Mouse (Mus musculus) neural tube, embryonic 11.5 days (tissue): ENCODE measurements around the gene Chmp4b. TPM values are rescaled to one million over a fixed set of nuclear protein-coding genes. Genes with fewer than 3 reads are reported as not detected.

Experiments
- ATAC-seq: fragments of 200-750 bp; cut with Nextera tagmentation; 2 replicates; pipeline ENCODE4 v1.8.0; 2017; ENCODE audit warnings: moderate number of reproducible peaks, mild to moderate bottlenecking, moderate TSS enrichment, moderate library complexity; ENCODE audit not compliant: insufficient read depth, low FRiP score, low TSS enrichment
- DNase-seq: peaks from one replicate; pipeline ENCODE4 v3.0.0-alpha.2; 2015; ENCODE audit warnings: low spot score
- H3K27ac ChIP-seq: fragments of 300-500 bp; sonication (generic); 2 replicates; pipeline ENCODE4 v1.5.1; 2014; ENCODE audit warnings: low read depth, mild to moderate bottlenecking, low read length
- H3K27me3 ChIP-seq: fragments of 300-500 bp; sonication (generic); 2 replicates; pipeline ENCODE4 v1.6.1; 2014; ENCODE audit warnings: mild to moderate bottlenecking, low read length, mixed read lengths; ENCODE audit not compliant: control insufficient read depth, insufficient read depth
- H3K36me3 ChIP-seq: fragments of 300-500 bp; sonication (generic); 2 replicates; pipeline ENCODE4 v1.6.1; 2014; ENCODE audit warnings: mild to moderate bottlenecking, low read length, moderate library complexity, mixed read lengths; ENCODE audit not compliant: control insufficient read depth, insufficient read depth
- H3K4me1 ChIP-seq: fragments of 300-500 bp; sonication (generic); 2 replicates; pipeline ENCODE4 v1.6.1; 2014; ENCODE audit warnings: low read length, mixed read lengths; ENCODE audit not compliant: control insufficient read depth, insufficient read depth
- H3K4me2 ChIP-seq: fragments of 300-500 bp; sonication (generic); 2 replicates; pipeline ENCODE4 v1.6.1; 2014; ENCODE audit warnings: low read depth, mild to moderate bottlenecking, moderate library complexity
- H3K4me3 ChIP-seq: fragments of 300-500 bp; sonication (generic); 2 replicates; pipeline ENCODE4 v1.5.1; 2014; ENCODE audit warnings: low read depth, low read length
- H3K9ac ChIP-seq: fragments of 300-500 bp; sonication (generic); 2 replicates; pipeline ENCODE4 v1.6.1; 2014; ENCODE audit warnings: mild to moderate bottlenecking, low read length
- H3K9me3 ChIP-seq: fragments of 300-500 bp; sonication (generic); 2 replicates; pipeline ENCODE4 v1.6.1; 2016; ENCODE audit warnings: low read length; ENCODE audit not compliant: control insufficient read depth
- WGBS: fragments of 180-500 bp; shearing (Covaris S2); extraction: QIAGEN DNeasy Blood & Tissue Kit; methylation state at CpG from one replicate; pipeline ENCODE4 v1.1.7; 2014; 5-methylcytosine and 5-hydroxymethylcytosine counted together
- polyA plus RNA-seq: library from polyadenylated mRNA; unstranded; fragments of >200 nt; fragmentation: Nextera tagmentation; extraction: Ambion mirVana; gene quantifications from 2 replicates; pipeline ENCODE4 v1.2.1, GENCODE M21; 2014

Gene Chmp4b
- polyA plus RNA-seq, 1 experiment from 2014 or later: 10.5 TPM

- H3K4me2 ChIP-seq: no peak overlapping the region
These were observed 36.5 kb upstream of the Chmp4b start for GRCm38 (mm10) chr2:154614841-154615576.

GRCm38 (mm10) chr2:154615674-154616073, 35.8 kb upstream of the Chmp4b start:
- 95% methylated on average over 5 of the region's 5 CpGs for WGBS
- Histone ChIP-seq H3K4me3 (no peak overlapping the region), H3K9ac (no peak overlapping the region), H3K4me2 (no peak overlapping the region), H3K27ac (no peak overlapping the region), H3K27me3 (no peaks in the 10 kb centered on the region), H3K9me3 (no peaks in the 10 kb centered on the region), H3K36me3 (no peaks in the 10 kb centered on the region), H3K4me1 (no peaks in the 10 kb centered on the region; the same call in 1 of the 2 replicates)
- ATAC-seq: no peak
- DNase-seq: no peak

More at GRCm38 (mm10) chr2:154614841-154615576, 36.5 kb upstream of the Chmp4b start:
- H3K4me3 ChIP-seq: no peak overlapping the region
- no peak for ATAC-seq
- no peaks in the 10 kb centered on the region for H3K9me3 ChIP-seq
- H3K9ac ChIP-seq: no peak overlapping the region
- DNase-seq: no peak
- no peaks in the 10 kb centered on the region for H3K27me3 ChIP-seq
- no peaks in the 10 kb centered on the region for H3K36me3 ChIP-seq
- no peaks in the 10 kb centered on the region; the same call in 1 of the 2 replicates for H3K4me1 ChIP-seq
- 74% methylated on average over 19 of the region's 19 CpGs for WGBS
- H3K27ac ChIP-seq: no peak overlapping the region; the same call in 1 of the 2 replicates

GRCm38 (mm10) chr2:154617061-154617460, 34.4 kb upstream of the Chmp4b start:
- H3K36me3 ChIP-seq: no peaks in the 10 kb centered on the region
- ATAC-seq (no peak), DNase-seq (no peak)
- no peaks in the 10 kb centered on the region for H3K27me3 ChIP-seq
- H3K4me3 ChIP-seq: no peak overlapping the region
- H3K4me2 ChIP-seq: no peak overlapping the region
- no peak overlapping the region for H3K27ac ChIP-seq
- no peaks in the 10 kb centered on the region for H3K9me3 ChIP-seq
- H3K9ac ChIP-seq: no peak overlapping the region
- 93% methylated on average over 3 of the region's 3 CpGs for whole genome bisulfite sequencing
- no peaks in the 10 kb centered on the region; the same call in 1 of the 2 replicates for H3K4me1 ChIP-seq

- no peak for ATAC-seq
These were observed 29.8 kb upstream of the Chmp4b start for GRCm38 (mm10) chr2:154621684-154622083.

GRCm38 (mm10) chr2:154624137-154624536, 27.4 kb upstream of the Chmp4b start:
- Histone ChIP-seq H3K4me3 (no peak overlapping the region), H3K27me3 (no peaks in the 10 kb centered on the region), H3K36me3 (no peaks in the 10 kb centered on the region), H3K4me1 (no peaks in the 10 kb centered on the region), H3K9ac (no peak overlapping the region), H3K27ac (no peak overlapping the region), H3K9me3 (no peaks in the 10 kb centered on the region), H3K4me2 (no peak overlapping the region)
- ATAC-seq: no peak
- DNase-seq: no peak

More at GRCm38 (mm10) chr2:154621684-154622083, 29.8 kb upstream of the Chmp4b start:
- Histone ChIP-seq H3K9ac (no peak overlapping the region), H3K27me3 (no peaks in the 10 kb centered on the region), H3K36me3 (no peaks in the 10 kb centered on the region), H3K4me2 (no peak overlapping the region), H3K4me3 (no peak overlapping the region), H3K27ac (no peak overlapping the region), H3K9me3 (no peaks in the 10 kb centered on the region), H3K4me1 (no peaks in the 10 kb centered on the region)
- DNase-seq: no peak
- 75% methylated on average over 5 of the region's 5 CpGs for WGBS

- DNase-seq: no peak
- H3K27ac ChIP-seq: no peak overlapping the region
- H3K4me1 ChIP-seq: no peaks in the 10 kb centered on the region
- no peak overlapping the region for H3K4me2 ChIP-seq
- H3K36me3 ChIP-seq: 0 out of 2 replicates have a peak, but pooled peaks cover 2% of the 10 kb centered on the region
- no peak overlapping the region for H3K4me3 ChIP-seq
- H3K9me3 ChIP-seq: no peaks in the 10 kb centered on the region
- ATAC-seq: no peak
- H3K27me3 ChIP-seq: no peaks in the 10 kb centered on the region
- no peak overlapping the region for H3K9ac ChIP-seq
- WGBS: 82% methylated on average over 5 of the region's 5 CpGs
These were observed 21.0 kb upstream of the Chmp4b start for GRCm38 (mm10) chr2:154630531-154630930.

GRCm38 (mm10) chr2:154632203-154632780, 19.2 kb upstream of the Chmp4b start:
- Histone ChIP-seq H3K9me3 (no peaks in the 10 kb centered on the region), H3K4me3 (no peak overlapping the region), H3K4me1 (no peaks in the 10 kb centered on the region), H3K27me3 (no peaks in the 10 kb centered on the region), H3K4me2 (no peak overlapping the region), H3K9ac (no peak overlapping the region), H3K27ac (no peak overlapping the region), H3K36me3 (0 out of 2 replicates have a peak, but pooled peaks cover 2% of the 10 kb centered on the region)
- ATAC-seq (no peak), DNase-seq (no peak)
- WGBS: 91% methylated on average over 16 of the region's 16 CpGs

GRCm38 (mm10) chr2:154633039-154633742, 18.3 kb upstream of the Chmp4b start:
- WGBS: 84% methylated on average over 5 of the region's 5 CpGs

More at GRCm38 (mm10) chr2:154633039-154633742, 18.3 kb upstream of the Chmp4b start:
- DNase-seq: no peak
- H3K4me3 ChIP-seq: no peak overlapping the region
- ATAC-seq: no peak
- no peaks in the 10 kb centered on the region for H3K27me3 ChIP-seq
- no peaks in the 10 kb centered on the region for H3K9me3 ChIP-seq
- H3K36me3 ChIP-seq: peaks cover 6% of the 10 kb centered on the region
- H3K9ac ChIP-seq: no peak overlapping the region
- no peak overlapping the region for H3K4me2 ChIP-seq
- H3K27ac ChIP-seq: no peak overlapping the region
- no peaks in the 10 kb centered on the region for H3K4me1 ChIP-seq
